ENCODE assay signal across 29 mouse cellular contexts in the genomic region with DNA sequence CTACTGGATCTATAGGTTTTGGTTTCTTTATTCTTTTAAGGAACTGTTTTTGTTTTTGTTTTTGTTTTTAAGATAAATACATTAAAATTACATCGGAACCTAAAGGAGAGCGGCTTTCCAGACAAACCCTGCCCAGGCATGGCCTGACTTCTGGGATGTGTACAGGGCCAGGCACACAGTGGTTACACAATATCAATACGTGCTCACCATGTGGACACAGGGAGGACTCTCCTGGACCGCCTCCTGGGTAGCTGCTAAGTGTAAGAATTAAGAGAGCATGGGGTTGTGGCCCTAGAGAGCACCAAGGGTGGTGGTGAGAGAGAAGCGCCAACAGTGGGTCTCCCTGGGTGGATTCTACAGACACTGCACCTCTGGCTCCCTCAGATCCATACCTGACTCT. TPM values are rescaled to one million over a fixed set of nuclear protein-coding genes. Genes with fewer than 3 reads are reported as not detected.
"Had no signal": no experiment of that assay in that cellular context is flagged by ENCODE, and none has a peak within 500 bp of the region (broad histone marks: within the 10 kb centered on the region; RNA-seq: fewer than 3 reads in every experiment).

No protein-coding gene starts in this region.

- H3K4me3 ChIP-seq: heart, adult 2 months; heart, embryonic 13.5 days; heart, embryonic 15.5 days; hindbrain, embryonic 13.5 days; hindbrain, embryonic 15.5 days; kidney, embryonic 15.5 days; limb, embryonic 13.5 days; limb, embryonic 15.5 days had no signal

- H3K9me3 ChIP-seq: heart, embryonic 13.5 days; heart, embryonic 15.5 days; hindbrain, embryonic 13.5 days; hindbrain, embryonic 15.5 days; kidney, embryonic 15.5 days; limb, embryonic 13.5 days; limb, embryonic 15.5 days had no signal

- DNase-seq: gastrocnemius, postnatal 14 days; gastrocnemius, postnatal 36 days; heart, adult 11 months; heart, adult 2 months; heart, postnatal 14 days; heart, postnatal 36 days; kidney, adult 11 months; kidney, adult 2 months; kidney, adult 9 months; kidney, postnatal 14 days; kidney, postnatal 36 days; layer of hippocampus, adult 9-11 months; layer of hippocampus, postnatal 36 days; left cerebral cortex, postnatal 4 days had no signal

- H3K9ac ChIP-seq: heart, embryonic 13.5 days; heart, embryonic 15.5 days; hindbrain, embryonic 13.5 days; hindbrain, embryonic 15.5 days; kidney, embryonic 15.5 days; limb, embryonic 13.5 days; limb, embryonic 15.5 days had no signal

- H3K27me3 ChIP-seq: hindbrain, embryonic 13.5 days; hindbrain, embryonic 15.5 days; kidney, embryonic 15.5 days; limb, embryonic 13.5 days; limb, embryonic 15.5 days had no signal

- H3K27ac ChIP-seq: heart, adult 2 months; heart, embryonic 13.5 days; heart, embryonic 15.5 days; hindbrain, embryonic 13.5 days; hindbrain, embryonic 15.5 days; hindbrain, postnatal 0 days; kidney, embryonic 15.5 days; kidney, postnatal 0 days; limb, embryonic 13.5 days; limb, embryonic 15.5 days had no signal

- H3K36me3 ChIP-seq: heart, embryonic 13.5 days; heart, embryonic 15.5 days; hindbrain, embryonic 13.5 days; hindbrain, embryonic 15.5 days; kidney, embryonic 15.5 days; limb, embryonic 13.5 days; limb, embryonic 15.5 days had no signal

- H3K4me1 ChIP-seq: hindbrain, embryonic 13.5 days; hindbrain, embryonic 15.5 days; kidney, embryonic 15.5 days; limb, embryonic 15.5 days had no signal

- ATAC-seq: hindbrain, postnatal 0 days; intestine, embryonic 16.5 days had no signal

- H3K4me2 ChIP-seq: heart, embryonic 11.5 days; heart, embryonic 13.5 days; hindbrain, embryonic 13.5 days; hindbrain, embryonic 15.5 days; kidney, embryonic 15.5 days; limb, embryonic 13.5 days; limb, embryonic 15.5 days had no signal

RNA-seq across cellular contexts. Expression of a gene that starts 58.9 kb away (rescaled TPM):
- polyA plus RNA-seq: heart, adult 2 months; heart, embryonic 13.5 days; heart, postnatal 0 days; hindbrain, embryonic 15.5 days; intestine, embryonic 14.5 days; intestine, embryonic 16.5 days; kidney, embryonic 15.5 days; kidney, postnatal 0 days; large intestine, adult 2 months; limb, embryonic 11.5 days; limb, embryonic 13.5 days; limb, embryonic 15.5 days had no signal
